Mouse (Mus musculus): Measurements from ENCODE around the gene Cacybp. TPM values are rescaled to one million over a fixed set of nuclear protein-coding genes. Genes with fewer than 3 reads are reported as not detected.
A peak's percentile ranks its signal among the peaks of the same experiment; 100 is the strongest.

Cacybp gene
- total RNA-seq, 2 experiments from 2014 or later: 43.8 to 49.1 TPM

- no peak for DNase-seq
- intact Hi-C loops (cut with DNase I): no loop called here
These were observed 11.4 kb upstream of the Cacybp start for GRCm38 (mm10) chr1:160224093-160224492.

GRCm38 (mm10) chr1:160217898-160218297 lies 5.2 kb upstream of the Cacybp start:
- intact Hi-C loops (cut with DNase I): no loop called here
- DNase-seq: no peak

GRCm38 (mm10) chr1:160214171-160214570 lies 1.5 kb upstream of the Cacybp start:
- intact Hi-C loops (cut with DNase I): no loop called here

GRCm38 (mm10) chr1:160212123-160212691 lies 468 bp downstream of the Cacybp start:
- no peak for DNase-seq

More at GRCm38 (mm10) chr1:160214171-160214570, 1.5 kb upstream of the Cacybp start:
- no peak for DNase-seq

GRCm38 (mm10) chr1:160211597-160212122 lies 1.0 kb downstream of the Cacybp start:
- DNase-seq: no peak
- intact Hi-C loops (cut with DNase I): loop anchor here (1.0 kb wide), 1 partner anchor 16 kb away; the partner anchor contains the start of gene Mrps14

More at GRCm38 (mm10) chr1:160212123-160212691, 468 bp downstream of the Cacybp start:
- intact Hi-C loops (cut with DNase I): loop anchor here (1.0 kb wide), 1 partner anchor 17 kb away; the partner anchor contains the start of gene Mrps14

GRCm38 (mm10) chr1:160210566-160210965 lies 2.1 kb downstream of the Cacybp start:
- DNase-seq: no peak
- intact Hi-C loops (cut with DNase I): no loop called here

- DNase-seq: no peak
- intact Hi-C loops (cut with DNase I): no loop called here
These were observed 2.8 kb downstream of the Cacybp start for GRCm38 (mm10) chr1:160209844-160210243.

GRCm38 (mm10) chr1:160205486-160205885 lies 7.2 kb downstream of the Cacybp start:
- DNase-seq: no peak
- intact Hi-C loops (cut with DNase I): no loop called here

GRCm38 (mm10) chr1:160195337-160195663 lies 17.4 kb downstream of the Cacybp start:
- intact Hi-C loops (cut with DNase I): loop anchor here (1.0 kb wide), 1 partner anchor 17 kb away; the partner anchor contains the start of gene Cacybp

GRCm38 (mm10) chr1:160194529-160195336 lies 17.9 kb downstream of the Cacybp start, which contains the start of gene Mrps14:
TSS of gene Mrps14 (plus strand) at chr1:160195215.
- intact Hi-C loops (cut with DNase I): loop anchor here (1.0 kb wide), 1 partner anchor 18 kb away; the partner anchor contains the start of gene Cacybp
- peak; percentile 96 to 98 for DNase-seq

More at GRCm38 (mm10) chr1:160195337-160195663, 17.4 kb downstream of the Cacybp start:
- DNase-seq: no peak

- intact Hi-C loops (cut with DNase I): no loop called here
- DNase-seq: no peak
These were observed 28.2 kb downstream of the Cacybp start for GRCm38 (mm10) chr1:160184506-160184905.

GRCm38 (mm10) chr1:160181216-160181615 lies 31.5 kb downstream of the Cacybp start:
- no peak for DNase-seq
- intact Hi-C loops (cut with DNase I): no loop called here

- DNase-seq: no peak
- intact Hi-C loops (cut with DNase I): loop anchor here (1.0 kb wide), 1 partner anchor 46 kb away; no protein-coding TSS in a partner anchor
These were observed 35.8 kb downstream of the Cacybp start for GRCm38 (mm10) chr1:160176903-160177302.

GRCm38 (mm10) chr1:160166600-160166999 lies 46.1 kb downstream of the Cacybp start:
- DNase-seq: no peak
- intact Hi-C loops (cut with DNase I): no loop called here

- intact Hi-C loops (cut with DNase I): no loop called here
- DNase-seq: no peak
These were observed 54.5 kb downstream of the Cacybp start for GRCm38 (mm10) chr1:160158190-160158589.

- intact Hi-C loops (cut with DNase I): no loop called here
These were observed 59.2 kb downstream of the Cacybp start, which contains the start of gene Tnn for GRCm38 (mm10) chr1:160153480-160153879. TSS of gene Tnn (minus strand) at chr1:160153580.

More at GRCm38 (mm10) chr1:160153480-160153879, 59.2 kb downstream of the Cacybp start, which contains the start of gene Tnn:
- no peak for DNase-seq

Other genes with a start within 250 kb of the Cacybp start
- gene 4930523C07Rik, start 168.5 kb downstream of the Cacybp start, total RNA-seq (2021): 1 to 10 TPM; 5.1 to 5.7 TPM
- gene Tnn, start 59.3 kb downstream of the Cacybp start, total RNA-seq (2021): not detected
- 10 to 100 TPM; 70.9 to 75.9 TPM for gene Mrps14, start 17.7 kb downstream of the Cacybp start, total RNA-seq (2021)

Measured in gastrocnemius, postnatal 36 days (tissue).